Mouse (Mus musculus) embryonic facial prominence, embryonic 10.5 days (tissue): Measurements from ENCODE around the gene Espl1. TPM values are rescaled to one million over a fixed set of nuclear protein-coding genes. Genes with fewer than 3 reads are reported as not detected.

ENCODE experiments used
- DNase-seq: peaks from one replicate; pipeline ENCODE4 v3.0.0-alpha.2; 2017; ENCODE audit warnings: low spot score
- H3K27ac ChIP-seq: fragments of 300-500 bp; sonication (generic); replicated peaks from 2 replicates; pipeline ENCODE4 v1.5.1; 2016; ENCODE audit warnings: mild to moderate bottlenecking
- H3K27me3 ChIP-seq: fragments of 300-500 bp; sonication (generic); replicated peaks from 2 replicates; pipeline ENCODE4 v1.6.1; 2016; ENCODE audit warnings: low read depth, mild to moderate bottlenecking; ENCODE audit not compliant: poor library complexity, severe bottlenecking
- H3K36me3 ChIP-seq: fragments of 300-500 bp; sonication (generic); replicated peaks from 2 replicates; pipeline ENCODE4 v1.6.1; 2016; ENCODE audit warnings: mild to moderate bottlenecking, moderate library complexity
- H3K4me1 ChIP-seq: fragments of 300-500 bp; sonication (generic); 2 replicates; pipeline ENCODE4 v1.6.1; 2016
- H3K4me3 ChIP-seq: fragments of 300-500 bp; sonication (generic); 2 replicates; pipeline ENCODE4 v1.5.1; 2016; ENCODE audit warnings: mild to moderate bottlenecking, moderate library complexity
- H3K9me3 ChIP-seq: fragments of 300-500 bp; sonication (generic); 2 replicates; pipeline ENCODE4 v1.6.1; 2016; ENCODE audit warnings: mild to moderate bottlenecking
- WGBS: fragments of 180-500 bp; shearing (Covaris S2); methylation state at CpG from one replicate; pipeline ENCODE4 v1.1.7; 2016; 5-methylcytosine and 5-hydroxymethylcytosine counted together
- polyA plus RNA-seq: library from polyadenylated mRNA; unstranded; fragments of >200 nt; fragmentation: Nextera tagmentation; extraction: Ambion mirVana; gene quantifications from 2 replicates; pipeline ENCODE4 v1.2.1, GENCODE M21; 2016

Espl1 gene
- polyA plus RNA-seq, 1 experiment from 2014 or later = 57.6 TPM

- DNase-seq = no peak
- Histone ChIP-seq H3K36me3 (peaks cover 28% of the 10 kb centered on the region), H3K27ac (peak overlapping the region; percentile 93), H3K4me1 (peaks cover 30% of the 10 kb centered on the region), H3K9me3 (no peaks in the 10 kb centered on the region), H3K27me3 (peaks cover 3% of the 10 kb centered on the region; the same call in 1 of the 2 replicates), H3K4me3 (peak overlapping the region; percentile 86)
- 11% methylated on average over 11 of the region's 11 CpGs for WGBS
Measured at GRCm38 (mm10) chr15:102350942-102351291, 54.9 kb downstream of the Espl1 start.

GRCm38 (mm10) chr15:102352177-102352576 lies 56.1 kb downstream of the Espl1 start:
- H3K27me3 ChIP-seq = peaks cover 13% of the 10 kb centered on the region
- H3K4me3 ChIP-seq = no peak overlapping the region
- H3K27ac ChIP-seq = no peak overlapping the region
- peaks cover 15% of the 10 kb centered on the region for H3K36me3 ChIP-seq
- H3K4me1 ChIP-seq = peaks cover 43% of the 10 kb centered on the region
- WGBS = 55% methylated on average over 2 of the region's 2 CpGs
- no peak for DNase-seq
- no peaks in the 10 kb centered on the region for H3K9me3 ChIP-seq

GRCm38 (mm10) chr15:102353986-102354385 lies 57.9 kb downstream of the Espl1 start:
- no peak for DNase-seq
- Histone ChIP-seq H3K27ac (no peak overlapping the region), H3K27me3 (peaks cover 31% of the 10 kb centered on the region), H3K4me3 (no peak overlapping the region), H3K4me1 (peaks cover 61% of the 10 kb centered on the region), H3K36me3 (peaks cover under 1% of the 10 kb centered on the region; the same call in 1 of the 2 replicates), H3K9me3 (no peaks in the 10 kb centered on the region)
- 80% methylated on average over 2 of the region's 2 CpGs for WGBS

- H3K27me3 ChIP-seq = peaks cover 44% of the 10 kb centered on the region
- no peaks in the 10 kb centered on the region for H3K9me3 ChIP-seq
- H3K27ac ChIP-seq = peak overlapping the region; percentile 97
- H3K36me3 ChIP-seq = no peaks in the 10 kb centered on the region
- peak overlapping the region; percentile 67 for H3K4me3 ChIP-seq
- peak; percentile 80 for DNase-seq
- peaks cover 65% of the 10 kb centered on the region for H3K4me1 ChIP-seq
- under 1% methylated on average over 49 of the region's 49 CpGs for WGBS
Measured at GRCm38 (mm10) chr15:102355134-102355870, 59.2 kb downstream of the Espl1 start.

GRCm38 (mm10) chr15:102355871-102356441 lies 59.9 kb downstream of the Espl1 start:
- H3K27ac ChIP-seq = peak overlapping the region; percentile 97
- peak; percentile 87 for DNase-seq
- H3K4me1 ChIP-seq = peaks cover 63% of the 10 kb centered on the region
- no peaks in the 10 kb centered on the region for H3K9me3 ChIP-seq
- H3K4me3 ChIP-seq = peak overlapping the region; percentile 67
- peaks cover 46% of the 10 kb centered on the region for H3K27me3 ChIP-seq
- H3K36me3 ChIP-seq = no peaks in the 10 kb centered on the region
- under 1% methylated on average over 38 of the region's 38 CpGs for WGBS

- Histone ChIP-seq H3K27me3 (peaks cover 46% of the 10 kb centered on the region), H3K4me3 (peak overlapping the region; percentile 67), H3K9me3 (no peaks in the 10 kb centered on the region), H3K27ac (peak overlapping the region; percentile 97), H3K36me3 (no peaks in the 10 kb centered on the region), H3K4me1 (peaks cover 59% of the 10 kb centered on the region)
- peak; percentile 54 for DNase-seq
- 15% methylated on average over 16 of the region's 16 CpGs for WGBS
Measured at GRCm38 (mm10) chr15:102356501-102357325, 60.6 kb downstream of the Espl1 start.

- peak; percentile 68 for DNase-seq
- Histone ChIP-seq H3K4me3 (peak overlapping the region; percentile 39), H3K27me3 (peaks cover 58% of the 10 kb centered on the region), H3K27ac (peak overlapping the region; percentile 49; the same call in 1 of the 2 replicates), H3K4me1 (peaks cover 70% of the 10 kb centered on the region), H3K36me3 (no peaks in the 10 kb centered on the region), H3K9me3 (no peaks in the 10 kb centered on the region)
- WGBS = 2% methylated on average over 25 of the region's 25 CpGs
Measured at GRCm38 (mm10) chr15:102358126-102358525, 62.1 kb downstream of the Espl1 start.

GRCm38 (mm10) chr15:102358834-102359233 lies 62.8 kb downstream of the Espl1 start:
- peak overlapping the region; percentile 39; the same call in 1 of the 2 replicates for H3K4me3 ChIP-seq
- no peaks in the 10 kb centered on the region for H3K36me3 ChIP-seq
- H3K27ac ChIP-seq = peak overlapping the region; percentile 49; the same call in 1 of the 2 replicates
- peaks cover 70% of the 10 kb centered on the region for H3K4me1 ChIP-seq
- WGBS = 15% methylated on average over 5 of the region's 5 CpGs
- no peaks in the 10 kb centered on the region for H3K9me3 ChIP-seq
- DNase-seq = no peak
- peaks cover 65% of the 10 kb centered on the region for H3K27me3 ChIP-seq

- DNase-seq = peak; percentile 56
- H3K9me3 ChIP-seq = no peaks in the 10 kb centered on the region
- peak overlapping the region; percentile 43 for H3K4me3 ChIP-seq
- peaks cover 61% of the 10 kb centered on the region for H3K4me1 ChIP-seq
- peak overlapping the region; percentile 84 for H3K27ac ChIP-seq
- H3K27me3 ChIP-seq = peaks cover 85% of the 10 kb centered on the region
- no peaks in the 10 kb centered on the region for H3K36me3 ChIP-seq
- WGBS = 8% methylated on average over 14 of the region's 14 CpGs
Measured at GRCm38 (mm10) chr15:102362648-102363047, 66.6 kb downstream of the Espl1 start.

GRCm38 (mm10) chr15:102364678-102365077 lies 68.6 kb downstream of the Espl1 start:
- Histone ChIP-seq H3K9me3 (no peaks in the 10 kb centered on the region), H3K4me3 (no peak overlapping the region), H3K27me3 (peaks cover 73% of the 10 kb centered on the region), H3K27ac (no peak overlapping the region), H3K4me1 (peaks cover 40% of the 10 kb centered on the region), H3K36me3 (no peaks in the 10 kb centered on the region)
- WGBS = 89% methylated on average over 1 of the region's 1 CpGs
- DNase-seq = no peak

- Histone ChIP-seq H3K36me3 (no peaks in the 10 kb centered on the region), H3K27me3 (peaks cover 80% of the 10 kb centered on the region), H3K9me3 (no peaks in the 10 kb centered on the region), H3K27ac (peak overlapping the region; percentile 74), H3K4me1 (peaks cover 49% of the 10 kb centered on the region), H3K4me3 (peak overlapping the region; percentile 54)
- DNase-seq = no peak
- 2% methylated on average over 7 of the region's 7 CpGs for WGBS
Measured at GRCm38 (mm10) chr15:102366238-102366637, 70.2 kb downstream of the Espl1 start.

- peaks cover 52% of the 10 kb centered on the region for H3K4me1 ChIP-seq
- H3K27me3 ChIP-seq = peaks cover 86% of the 10 kb centered on the region
- H3K27ac ChIP-seq = peak within 1 kb of the TSS; percentile 74
- H3K9me3 ChIP-seq = no peaks in the 10 kb centered on the region
- peak; percentile 55 for DNase-seq
- WGBS = 6% methylated on average over 15 of the region's 15 CpGs
- H3K4me3 ChIP-seq = peak within 1 kb of the TSS; percentile 54
- H3K36me3 ChIP-seq = no peaks in the 10 kb centered on the region
Measured at GRCm38 (mm10) chr15:102366733-102367344, 70.8 kb downstream of the Espl1 start, which contains the start of gene Sp7. Gene Sp7 (minus strand): TSS chr15:102367182.
